In the genomic region with DNA sequence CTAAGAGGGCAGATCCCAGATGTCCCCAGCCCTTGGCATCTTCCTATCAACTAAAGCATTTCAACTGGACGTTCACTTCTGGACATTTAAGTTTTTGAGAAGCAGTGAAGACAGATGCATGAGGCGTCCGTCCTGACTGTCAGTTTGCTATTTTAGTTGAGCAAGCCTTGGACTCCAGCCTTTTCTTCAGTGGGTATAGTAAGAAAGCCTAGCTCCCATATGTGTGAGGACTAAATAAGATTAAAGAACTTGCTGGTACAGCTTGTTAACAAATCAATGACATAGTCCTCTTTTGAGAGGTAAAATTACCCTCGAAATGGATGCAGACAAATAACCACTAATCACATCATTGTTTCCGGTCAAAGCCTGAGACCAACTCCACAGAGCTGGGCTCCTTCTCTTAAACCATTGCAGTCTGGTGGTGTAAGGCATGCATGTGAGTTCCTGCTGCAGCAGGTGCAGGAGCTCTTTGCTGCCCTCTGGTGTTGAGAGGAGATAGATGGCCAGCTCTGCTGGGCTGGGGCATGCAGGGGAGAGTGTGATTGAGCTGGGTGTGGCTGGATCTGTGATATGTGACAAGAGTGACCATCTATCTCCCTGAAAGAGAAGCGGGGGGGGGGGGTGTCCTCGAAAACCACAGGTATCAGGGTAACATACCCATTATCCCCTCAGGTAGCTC, we compare ENCODE assay signal across 8 mouse cellular contexts. TPM values are rescaled to one million over a fixed set of nuclear protein-coding genes. Genes with fewer than 3 reads are reported as not detected.
A peak's percentile ranks its signal among the peaks of the same experiment; 100 is the strongest.
DNase-seq lines count a peak whose midpoint lies in the region; ATAC-seq lines count a peak whose summit lies in the region.

No protein-coding gene starts in this region.

- DNase-seq in adipocyte (ENCODE audit: low spot score), result peak; percentile 74
- DNase-seq in gastrocnemius, postnatal 14 days, result peak; percentile 56
- DNase-seq in induced T-regulatory cell, adult 2 months (ENCODE audit: low read depth), result peak; percentile 85
- DNase-seq in left cerebral cortex, postnatal 10 days (ENCODE audit: extremely low spot score in 1 of 2, low spot score in 2 of 2), result peak; percentile 19 to 64
- peak; percentile 52 for DNase-seq in right cerebral cortex, postnatal 25 days
- peak; percentile 26 to 62 for DNase-seq in urinary bladder, postnatal 4 days (ENCODE audit: low spot score in 2 of 2)

- intact Hi-C loops in gastrocnemius, postnatal 14 days (cut with DNase I; ENCODE audit: low total_unique reads), result no loop called here
- intact Hi-C loops in left cerebral cortex, postnatal 10 days (cut with DNase I), result no loop called here

- ATAC-seq in common myeloid progenitor, adult 5-6 weeks (replicated peaks; ENCODE audit: low read depth, poor library complexity, severe bottlenecking), result peak; percentile 100
- peak; percentile 100 for ATAC-seq in megakaryocyte-erythroid progenitor cell, adult 5-6 weeks (replicated peaks; ENCODE audit: low FRiP score, low TSS enrichment, poor library complexity, severe bottlenecking)

RNA-seq across cellular contexts. Expression of gene Prcp, which starts 29.2 kb away (rescaled TPM):
- 52.6 and 59.2 TPM in 2 replicates for total RNA-seq in common myeloid progenitor, adult 5-6 weeks (2017)
- total RNA-seq in gastrocnemius, postnatal 14 days (2021), result 10 to 100 TPM; 17.2 to 18.8 TPM
- total RNA-seq in left cerebral cortex, postnatal 10 days (2021), result 10 to 100 TPM; 13.9 TPM
- 66.5 and 85.8 TPM in 2 replicates for total RNA-seq in megakaryocyte-erythroid progenitor cell, adult 5-6 weeks (2014; fragmentation: Nextera tagmentation)
- 44.4 and 50.3 TPM in 2 replicates for total RNA-seq in megakaryocyte-erythroid progenitor cell, adult 5-6 weeks (2017)

RNA-seq across cellular contexts. Expression of gene Ddias, which starts 29.5 kb away (rescaled TPM):
- total RNA-seq in common myeloid progenitor, adult 5-6 weeks (2017), result 23.0 and 23.7 TPM in 2 replicates
- under 1 TPM; 0.24 to 0.66 TPM for total RNA-seq in gastrocnemius, postnatal 14 days (2021)
- 1 to 10 TPM; 1.5 to 2.3 TPM for total RNA-seq in left cerebral cortex, postnatal 10 days (2021)
- 22.1 and 22.7 TPM in 2 replicates for total RNA-seq in megakaryocyte-erythroid progenitor cell, adult 5-6 weeks (2014; fragmentation: Nextera tagmentation)
- total RNA-seq in megakaryocyte-erythroid progenitor cell, adult 5-6 weeks (2017), result 25.2 and 25.9 TPM in 2 replicates

Comparison
In these comparisons a context has a peak if more than half of its experiments do, and no peak if none do; other contexts are left out.
1. Peak in every context shown above with its lines: DNase-seq and ATAC-seq.